ENCODE assay signal across 9 mouse cellular contexts in the genomic region with DNA sequence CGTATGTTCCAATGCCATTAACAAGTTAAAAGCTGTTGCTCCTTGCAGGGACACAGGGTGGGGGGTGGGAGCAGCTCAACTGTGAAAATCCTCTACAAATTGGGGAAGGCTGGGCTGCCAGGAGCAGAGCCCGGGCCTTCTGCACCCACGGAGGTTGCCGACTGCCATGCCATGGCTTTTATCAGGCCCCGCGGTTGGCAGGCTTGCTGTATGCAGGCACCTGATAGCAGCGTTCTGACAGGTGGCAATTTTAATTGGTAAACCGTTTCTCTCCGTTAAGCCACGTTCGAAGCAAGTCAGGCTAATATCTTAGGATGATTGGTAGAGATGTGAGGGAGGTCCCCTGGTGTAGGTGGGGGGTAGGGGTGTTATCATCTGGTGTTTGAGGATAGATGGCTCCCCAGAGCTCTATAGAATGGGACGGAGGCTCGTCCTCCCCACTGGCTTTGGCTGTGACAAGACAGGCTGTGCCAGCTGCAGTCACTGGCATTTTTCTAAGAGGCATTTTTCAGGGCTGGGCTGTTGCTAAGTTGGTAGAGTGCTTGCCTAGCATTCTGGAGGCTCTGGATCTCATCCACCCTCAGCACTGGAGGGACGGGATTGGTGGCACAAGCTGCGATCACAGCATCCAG.
DNase-seq lines count a peak whose midpoint lies in the region; ATAC-seq lines count a peak whose summit lies in the region.
"Had no signal": no experiment of that assay in that cellular context is flagged by ENCODE, and none has a peak within 500 bp of the region (broad histone marks: within the 10 kb centered on the region; RNA-seq: fewer than 3 reads in every experiment).

No protein-coding gene starts in this region.

- no peak for ATAC-seq in cerebellum, adult (ENCODE audit: insufficient number of reproducible peaks, low FRiP score, low TSS enrichment)
- no peak for ATAC-seq in midbrain, embryonic 11.5 days (ENCODE audit: low FRiP score)

- H3K27me3 ChIP-seq in midbrain, embryonic 10.5 days (ENCODE audit: low read depth, poor library complexity, severe bottlenecking) = peaks cover 3% of the 10 kb centered on the region; the same call in 1 of the 2 replicates
- no peaks in the 10 kb centered on the region for H3K27me3 ChIP-seq in midbrain, embryonic 11.5 days (ENCODE audit: control insufficient read depth, insufficient read depth, low read length)

- peak; percentile 37 to 50 for DNase-seq in cerebellum, adult 18-20 months
- DNase-seq in midbrain, embryonic 10.5 days (ENCODE audit: low spot score) = no peak
- no peak for DNase-seq in midbrain, embryonic 11.5 days (ENCODE audit: low spot score, missing footprints)
- DNase-seq in liver = peak; percentile 95
- peak; percentile 70 to 78 for DNase-seq in spleen, postnatal 14 days (ENCODE audit: low spot score in 2 of 2)
- no peak for DNase-seq in adrenal gland, adult 18-20 months (ENCODE audit: low spot score in 2 of 2)
- no peak for DNase-seq in gastrocnemius, postnatal 10 days

- H3K4me3 ChIP-seq in midbrain, embryonic 10.5 days = no peak overlapping the region
- H3K4me3 ChIP-seq in midbrain, embryonic 11.5 days (ENCODE audit: low read depth, low read length) = no peak overlapping the region
- H3K4me3 ChIP-seq: megakaryocyte, embryonic 14.5 days had no signal

- no peaks in the 10 kb centered on the region for H3K36me3 ChIP-seq in midbrain, embryonic 10.5 days
- no peaks in the 10 kb centered on the region for H3K36me3 ChIP-seq in midbrain, embryonic 11.5 days (ENCODE audit: control insufficient read depth, insufficient read depth, low read length)

- no peak overlapping the region for H3K9ac ChIP-seq in midbrain, embryonic 11.5 days (ENCODE audit: low read length)

- peaks cover 34% of the 10 kb centered on the region for H3K4me1 ChIP-seq in midbrain, embryonic 10.5 days
- H3K4me1 ChIP-seq in midbrain, embryonic 11.5 days (ENCODE audit: control insufficient read depth, insufficient read depth, low read length) = peaks cover 13% of the 10 kb centered on the region

- H3K9me3 ChIP-seq in midbrain, embryonic 10.5 days (replicated peaks) = no peaks in the 10 kb centered on the region
- H3K9me3 ChIP-seq in midbrain, embryonic 11.5 days (ENCODE audit: control insufficient read depth, low read length) = no peaks in the 10 kb centered on the region

- H3K4me2 ChIP-seq in midbrain, embryonic 11.5 days = no peak overlapping the region

- H3K27ac ChIP-seq in midbrain, embryonic 10.5 days (replicated peaks) = peak overlapping the region; percentile 46; the same call in 1 of the 2 replicates
- H3K27ac ChIP-seq in midbrain, embryonic 11.5 days (ENCODE audit: low read depth, low read length) = no peak overlapping the region

- 36% methylated on average over 15 of the region's 15 CpGs for WGBS in midbrain, embryonic 10.5 days
- WGBS in midbrain, embryonic 11.5 days = 45% methylated on average over 15 of the region's 15 CpGs

Comparison
In these comparisons a context has a peak if more than half of its experiments do, and no peak if none do; other contexts are left out.
1. DNase-seq: peak in cerebellum, adult 18-20 months (2 of 2), liver (single experiment) and spleen, postnatal 14 days (2 of 2); none in midbrain, embryonic 10.5 days (single experiment), midbrain, embryonic 11.5 days (single experiment), adrenal gland, adult 18-20 months (0 of 2) and gastrocnemius, postnatal 10 days (single experiment).